Mouse (Mus musculus) E14TG2a.4 (cell line): ENCODE data around the gene U2af2.

Experiments
- H3K27me3 ChIP-seq: 2 replicates; pipeline ENCODE4 v1.6.1; 2014; ENCODE audit warnings: low read length, control low read depth; ENCODE audit not compliant: insufficient read depth
- H3K36me3 ChIP-seq: 2 replicates; pipeline ENCODE4 v1.6.1; 2014; ENCODE audit warnings: low read length, control low read depth; ENCODE audit not compliant: insufficient read depth
- H3K4me1 ChIP-seq: replicated peaks from 2 replicates; pipeline ENCODE4 v1.6.1; 2014; ENCODE audit warnings: low read depth, low read length, control low read depth
- H3K4me3 ChIP-seq: replicated peaks from 2 replicates; pipeline ENCODE4 v1.5.1; 2014; ENCODE audit warnings: mild to moderate bottlenecking, low read length
- H3K9me3 ChIP-seq: 2 replicates; pipeline ENCODE4 v1.6.1; 2014; ENCODE audit warnings: low read length, control low read depth
- CTCF ChIP-seq: conservative IDR thresholded peaks from 2 replicates; pipeline ENCODE4 v1.5.1; 2014; ENCODE audit warnings: low read length
- NANOG ChIP-seq: IDR thresholded peaks from 2 replicates; pipeline ENCODE4 v1.6.1; 2014; ENCODE audit warnings: borderline replicate concordance, low read length, mixed read lengths
- POU5F1 ChIP-seq: IDR thresholded peaks from 2 replicates; pipeline ENCODE4 v1.6.1; 2014; ENCODE audit warnings: low read length, borderline replicate concordance

The U2af2 gene

DNA sequence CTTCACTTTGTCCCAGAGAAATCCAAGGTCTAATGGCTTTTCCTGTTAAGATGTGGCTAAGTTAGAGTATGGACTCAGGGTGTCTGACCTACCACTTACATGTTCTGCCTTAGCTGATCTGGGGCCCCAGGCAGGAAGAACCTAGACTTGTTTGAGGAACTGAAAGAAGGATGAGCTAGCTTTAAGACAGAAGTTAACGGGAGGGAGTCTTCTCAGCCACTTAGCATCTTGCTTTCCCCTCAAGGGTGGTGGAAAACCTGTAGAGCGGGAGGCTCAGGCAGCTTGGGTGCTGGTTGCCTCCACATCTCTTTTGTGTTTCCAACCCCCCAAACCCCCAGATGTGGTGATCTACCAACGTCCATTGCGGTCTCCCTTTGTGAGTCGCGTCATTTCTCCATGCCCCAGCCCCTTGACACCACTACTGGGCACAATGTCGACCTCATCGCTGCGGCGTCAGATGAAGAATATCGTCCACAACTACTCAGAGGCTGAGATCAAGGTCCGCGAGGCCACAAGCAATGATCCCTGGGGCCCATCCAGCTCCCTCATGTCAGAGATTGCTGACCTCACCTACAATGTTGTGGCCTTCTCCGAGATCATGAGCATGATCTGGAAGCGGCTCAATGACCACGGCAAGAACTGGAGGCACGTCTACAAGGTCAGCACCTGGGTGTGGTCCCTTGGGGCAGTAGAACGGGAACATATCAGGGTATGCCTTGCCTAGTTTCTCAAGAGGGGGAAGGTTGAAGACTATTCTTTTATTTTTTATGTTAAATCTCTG, 21.6 kb downstream of the U2af2 start:
- Histone ChIP-seq H3K27me3 (no peaks in the 10 kb centered on the region), H3K9me3 (no peaks in the 10 kb centered on the region), H3K4me3 (no peak overlapping the region), H3K4me1 (peaks cover 56% of the 10 kb centered on the region), H3K36me3 (peaks cover 73% of the 10 kb centered on the region)
- TF ChIP-seq CTCF (no peak), POU5F1 (no peak), NANOG (no peak)

DNA sequence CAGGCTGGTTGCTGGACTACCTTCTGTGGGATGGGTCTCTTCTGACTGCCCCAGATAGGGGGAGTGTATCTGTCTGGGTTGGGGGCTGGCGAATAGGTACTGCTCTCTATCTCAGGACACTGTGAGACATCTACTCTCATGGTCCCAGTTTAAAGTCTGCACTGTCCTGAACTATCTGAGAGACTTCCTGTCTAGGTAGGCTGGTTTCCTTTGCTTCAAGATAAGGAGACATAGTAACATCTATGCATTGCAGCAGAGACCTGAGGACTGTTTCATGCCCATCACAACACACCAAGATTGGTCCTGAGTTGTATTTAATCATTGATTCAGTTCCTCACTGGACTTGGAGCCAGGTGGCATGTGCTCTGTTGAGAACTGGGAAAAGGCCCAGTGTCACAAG, 23.6 kb downstream of the U2af2 start:
- Histone ChIP-seq H3K36me3 (peaks cover 84% of the 10 kb centered on the region), H3K9me3 (no peaks in the 10 kb centered on the region), H3K4me3 (no peak overlapping the region), H3K4me1 (peaks cover 56% of the 10 kb centered on the region), H3K27me3 (no peaks in the 10 kb centered on the region)
- TF ChIP-seq NANOG, result no peak
- no peak for TF ChIP-seq POU5F1
- no peak for TF ChIP-seq CTCF

DNA sequence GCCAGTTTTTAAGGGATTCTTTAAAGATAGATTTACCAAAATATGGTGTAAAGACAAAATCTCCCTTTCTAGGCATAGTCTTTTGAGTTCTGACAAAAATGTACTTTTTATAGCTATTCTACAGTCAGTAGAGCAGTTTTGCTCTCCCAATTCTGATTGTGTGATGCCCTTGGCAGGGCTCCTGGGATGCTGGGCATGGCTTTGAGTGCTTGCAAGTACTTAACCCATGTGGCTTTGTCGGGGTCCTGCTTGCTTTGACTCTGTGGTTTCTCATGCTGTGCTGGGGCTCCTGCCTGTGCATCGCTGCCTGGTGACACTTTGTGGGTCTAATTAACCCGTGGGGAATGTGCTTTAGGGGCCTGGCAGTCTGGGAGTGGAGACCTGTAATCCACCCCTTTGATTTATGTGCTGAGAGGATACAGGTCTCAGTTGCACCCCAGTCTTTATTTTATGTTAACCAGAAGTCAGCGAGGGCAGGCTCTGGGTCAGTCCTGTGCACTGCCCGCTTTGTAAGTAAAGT, 25.0 kb downstream of the U2af2 start:
- H3K4me3 ChIP-seq, result no peak overlapping the region
- H3K9me3 ChIP-seq, result no peaks in the 10 kb centered on the region
- no peaks in the 10 kb centered on the region for H3K27me3 ChIP-seq
- TF ChIP-seq CTCF (no peak), NANOG (no peak), POU5F1 (no peak)
- H3K36me3 ChIP-seq, result peaks cover 94% of the 10 kb centered on the region
- H3K4me1 ChIP-seq, result peaks cover 52% of the 10 kb centered on the region

DNA sequence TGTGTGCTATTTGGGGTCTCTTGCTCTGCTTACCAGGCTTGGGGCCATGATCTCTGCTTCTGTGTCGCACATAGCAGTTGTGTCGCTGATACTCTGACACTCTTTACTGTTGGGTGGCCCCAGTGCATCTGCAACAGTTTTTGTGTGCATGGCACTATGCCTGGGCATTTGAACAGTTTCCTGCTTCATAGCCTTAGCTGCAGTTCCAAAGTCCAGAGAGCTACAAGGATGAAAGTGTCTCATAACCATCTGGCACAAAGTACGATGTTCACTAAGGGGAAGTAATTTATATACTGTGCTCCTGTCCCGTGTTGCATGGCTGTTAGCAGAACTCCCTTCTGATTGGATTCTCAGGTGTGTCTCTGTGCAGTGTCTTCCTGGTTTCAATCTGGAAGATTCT, 25.9 kb downstream of the U2af2 start:
- no peak for TF ChIP-seq POU5F1

DNA sequence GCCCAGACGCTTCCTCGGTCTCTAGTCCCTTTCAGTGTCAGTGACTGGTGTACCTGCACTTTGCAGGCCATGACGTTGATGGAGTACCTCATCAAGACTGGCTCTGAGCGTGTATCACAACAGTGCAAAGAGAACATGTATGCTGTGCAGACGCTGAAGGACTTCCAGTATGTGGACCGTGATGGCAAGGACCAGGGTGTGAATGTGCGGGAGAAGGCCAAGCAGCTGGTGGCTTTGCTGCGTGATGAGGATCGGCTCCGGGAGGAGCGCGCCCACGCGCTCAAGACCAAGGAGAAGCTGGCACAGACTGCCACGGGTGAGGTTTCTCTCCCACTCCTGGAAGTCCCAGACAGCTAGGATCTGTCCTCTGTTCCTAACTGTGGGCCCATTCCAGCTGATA, 27.9 kb downstream of the U2af2 start:
- Histone ChIP-seq H3K9me3 (no peaks in the 10 kb centered on the region), H3K27me3 (no peaks in the 10 kb centered on the region), H3K4me3 (no peak overlapping the region), H3K36me3 (peaks cover 97% of the 10 kb centered on the region), H3K4me1 (peaks cover 58% of the 10 kb centered on the region)
- no peak for TF ChIP-seq POU5F1
- TF ChIP-seq CTCF, result no peak
- TF ChIP-seq NANOG, result no peak

More for the DNA sequence above, 25.9 kb downstream of the U2af2 start:
- no peaks in the 10 kb centered on the region for H3K27me3 ChIP-seq
- no peak overlapping the region for H3K4me3 ChIP-seq
- no peaks in the 10 kb centered on the region for H3K9me3 ChIP-seq
- peaks cover 56% of the 10 kb centered on the region for H3K4me1 ChIP-seq
- peaks cover 97% of the 10 kb centered on the region for H3K36me3 ChIP-seq

DNA sequence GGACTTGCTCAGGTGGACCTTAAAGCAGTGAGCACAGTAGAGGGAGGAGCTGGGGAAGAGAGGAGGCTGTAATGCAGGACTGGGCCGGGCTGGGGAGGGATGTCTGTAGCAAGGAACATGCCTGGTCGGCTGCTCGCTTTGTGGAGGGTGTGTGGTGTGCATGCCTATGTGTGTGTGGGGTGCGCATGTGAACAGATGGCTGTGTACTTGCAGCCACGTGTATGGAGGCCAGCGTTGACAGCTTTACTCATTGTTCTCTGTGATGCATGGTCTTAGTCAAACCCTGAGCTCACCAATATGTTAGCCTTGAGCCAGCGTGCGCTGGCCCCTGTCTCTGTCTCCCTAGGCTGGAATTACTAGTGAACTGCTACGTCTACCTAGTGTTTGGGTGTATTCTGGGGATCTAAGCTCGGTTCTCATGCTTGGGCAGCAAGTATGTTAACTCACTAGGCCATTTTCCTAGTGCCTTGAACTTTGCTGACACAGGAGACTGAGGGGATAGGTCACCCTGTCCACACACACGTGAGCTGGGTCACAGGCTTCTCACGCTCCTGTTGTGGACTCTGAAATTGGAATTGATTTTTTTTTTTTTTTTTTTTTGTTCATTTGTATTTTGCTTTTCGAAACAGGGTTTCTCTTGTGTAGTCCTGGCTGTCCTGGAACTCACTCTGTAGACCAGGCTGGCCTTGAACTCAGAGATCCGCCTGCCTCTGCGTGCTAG, 29.2 kb downstream of the U2af2 start:
- H3K4me3 ChIP-seq, result no peak overlapping the region
- no peaks in the 10 kb centered on the region for H3K9me3 ChIP-seq
- H3K27me3 ChIP-seq, result no peaks in the 10 kb centered on the region
- TF ChIP-seq CTCF (no peak), POU5F1 (no peak), NANOG (no peak)
- H3K36me3 ChIP-seq, result peaks cover 97% of the 10 kb centered on the region
- peaks cover 64% of the 10 kb centered on the region for H3K4me1 ChIP-seq

DNA sequence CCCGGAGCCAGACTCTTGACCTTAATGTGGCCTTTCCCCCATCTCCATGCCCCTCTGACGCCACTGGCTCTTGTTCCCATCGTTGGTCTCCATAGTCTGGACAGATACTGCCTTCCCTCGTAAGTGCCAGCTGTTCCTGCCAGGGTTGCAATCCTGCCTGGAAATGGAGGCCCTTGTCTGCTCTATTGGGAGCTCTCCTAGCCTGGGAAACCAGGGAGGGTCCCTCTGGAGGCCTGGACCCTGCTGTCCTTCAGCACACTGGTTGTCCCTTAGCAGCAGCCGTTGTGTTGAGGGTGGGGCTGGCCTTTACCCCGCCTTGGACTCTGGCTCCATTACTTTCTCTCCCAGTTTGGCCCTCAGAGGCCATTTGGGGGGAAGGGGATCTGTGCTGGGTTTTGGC, 30.4 kb downstream of the U2af2 start:
- TF ChIP-seq POU5F1, result no peak
- no peak for TF ChIP-seq CTCF
- no peak for TF ChIP-seq NANOG
- no peak overlapping the region for H3K4me3 ChIP-seq
- peaks cover 75% of the 10 kb centered on the region for H3K4me1 ChIP-seq
- H3K27me3 ChIP-seq, result no peaks in the 10 kb centered on the region
- H3K36me3 ChIP-seq, result peaks cover 95% of the 10 kb centered on the region
- no peaks in the 10 kb centered on the region for H3K9me3 ChIP-seq

DNA sequence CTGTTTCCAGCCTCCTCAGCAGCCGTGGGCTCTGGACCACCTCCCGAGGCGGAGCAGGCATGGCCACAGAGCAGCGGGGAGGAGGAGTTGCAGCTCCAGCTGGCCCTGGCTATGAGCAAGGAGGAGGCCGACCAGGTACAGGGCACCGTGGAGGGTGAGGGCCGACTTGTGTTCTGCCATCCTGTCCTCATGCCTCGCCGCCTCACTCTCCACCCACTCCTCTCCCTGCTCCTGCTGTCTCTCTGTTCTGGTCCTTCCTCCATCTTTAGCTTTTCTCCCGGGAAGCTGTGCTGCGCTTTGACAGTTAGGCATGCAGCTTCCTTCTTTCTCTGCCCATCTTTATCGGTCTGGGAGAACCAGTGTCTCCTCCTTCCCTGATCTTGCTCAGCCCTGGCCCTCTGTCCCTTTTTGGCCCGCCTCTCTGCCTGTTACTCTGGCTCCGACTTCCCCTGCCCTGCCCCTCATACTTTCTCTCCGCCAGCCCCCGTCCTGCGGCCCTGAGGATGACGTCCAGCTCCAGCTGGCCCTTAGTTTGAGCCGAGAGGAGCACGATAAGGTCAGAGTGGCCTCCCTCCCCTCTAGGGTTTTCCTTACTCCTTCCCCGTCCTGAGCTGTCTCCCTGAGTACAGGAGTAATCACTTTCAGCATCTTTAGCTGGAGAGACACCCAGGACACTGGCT, 31.0 kb downstream of the U2af2 start:
- peaks cover 95% of the 10 kb centered on the region for H3K36me3 ChIP-seq
- H3K4me1 ChIP-seq, result peaks cover 75% of the 10 kb centered on the region
- TF ChIP-seq NANOG (no peak), POU5F1 (no peak), CTCF (no peak)
- H3K4me3 ChIP-seq, result no peak overlapping the region
- no peaks in the 10 kb centered on the region for H3K9me3 ChIP-seq
- no peaks in the 10 kb centered on the region for H3K27me3 ChIP-seq
